32 mouse cellular contexts compared by ENCODE assay signal in the genomic region with DNA sequence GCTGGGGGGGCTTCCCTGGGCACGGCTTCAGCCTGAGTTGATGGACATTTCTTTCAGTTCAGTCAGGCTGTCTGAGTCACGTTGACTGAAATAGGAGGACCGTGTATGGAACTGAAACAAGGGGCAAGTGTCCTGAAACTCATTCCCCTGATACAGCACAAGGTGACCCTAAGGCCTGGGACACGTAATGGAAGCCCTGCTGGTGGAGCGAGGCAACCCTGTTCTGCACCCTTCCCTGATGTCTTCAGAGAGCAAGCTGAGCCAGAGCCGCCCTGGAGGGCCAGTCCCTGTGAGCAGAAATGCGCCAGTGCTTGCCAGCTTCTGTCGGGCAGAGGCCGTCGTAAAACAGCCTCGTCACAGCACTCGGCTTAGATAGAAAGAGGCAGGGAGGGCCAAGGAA. TPM values are rescaled to one million over a fixed set of nuclear protein-coding genes. Genes with fewer than 3 reads are reported as not detected.
DNase-seq lines count a peak whose midpoint lies in the region; ATAC-seq lines count a peak whose summit lies in the region.
"Had no signal": no experiment of that assay in that cellular context is flagged by ENCODE, and none has a peak within 500 bp of the region (broad histone marks: within the 10 kb centered on the region; RNA-seq: fewer than 3 reads in every experiment).

No protein-coding gene starts in this region.

- intact Hi-C loops in heart, postnatal 14 days (cut with DNase I): no loop called here

- no peaks in the 10 kb centered on the region for H3K27me3 ChIP-seq in kidney, embryonic 16.5 days (ENCODE audit: insufficient read depth, low read length)
- H3K27me3 ChIP-seq: forebrain, embryonic 13.5 days; heart, embryonic 13.5 days; intestine, embryonic 15.5 days; liver, embryonic 13.5 days; midbrain, embryonic 13.5 days had no signal

- H3K4me2 ChIP-seq in kidney, embryonic 16.5 days (replicated peaks; ENCODE audit: low read depth, low read length): no peak overlapping the region
- H3K4me2 ChIP-seq: forebrain, embryonic 13.5 days; heart, embryonic 13.5 days; intestine, embryonic 15.5 days; liver, embryonic 13.5 days; midbrain, embryonic 13.5 days; neural tube, embryonic 13.5 days had no signal

- WGBS in kidney, embryonic 16.5 days: 49% methylated on average over 12 of the region's 12 CpGs

- peak; percentile 47 for DNase-seq in gastrocnemius, adult 18-20 months (ENCODE audit: low spot score)
- DNase-seq in gastrocnemius, postnatal 10 days: no peak
- DNase-seq in heart, adult 18-20 months: peak; percentile 37 to 58
- no peak for DNase-seq in heart, adult 8-10 months (ENCODE audit: low spot score)
- peak; percentile 42 for DNase-seq in heart, postnatal 4 days
- DNase-seq in heart, postnatal 14 days: no peak
- peak; percentile 9 for DNase-seq in kidney, postnatal 14 days
- DNase-seq: adrenal gland, adult 8-10 months; cerebellum, adult 11 months; cerebellum, adult 9-10 months; cerebellum, postnatal 36 days; layer of hippocampus, postnatal 36 days; left cerebral cortex, postnatal 4 days; liver, embryonic 13.5 days; lung, adult 2 months; lung, postnatal 10 days; right cerebral cortex, postnatal 4 days; thymus, adult 2 months; thymus, postnatal 36 days had no signal

- no peaks in the 10 kb centered on the region for H3K4me1 ChIP-seq in kidney, embryonic 16.5 days (ENCODE audit: insufficient read depth, low read length)
- H3K4me1 ChIP-seq: forebrain, embryonic 13.5 days; heart, embryonic 13.5 days; intestine, embryonic 15.5 days; liver, embryonic 13.5 days; midbrain, embryonic 13.5 days; neural tube, embryonic 13.5 days had no signal

- no peak for ATAC-seq in kidney, embryonic 16.5 days (ENCODE audit: low FRiP score, low TSS enrichment)
- ATAC-seq: forebrain, embryonic 13.5 days; hindbrain, embryonic 16.5 days; intestine, embryonic 15.5 days; midbrain, embryonic 13.5 days had no signal

- H3K9ac ChIP-seq in kidney, embryonic 16.5 days (replicated peaks; ENCODE audit: low read length): no peak overlapping the region
- H3K9ac ChIP-seq: forebrain, embryonic 13.5 days; heart, embryonic 13.5 days; intestine, embryonic 15.5 days; liver, embryonic 13.5 days; midbrain, embryonic 13.5 days; neural tube, embryonic 13.5 days had no signal

- no peak overlapping the region for H3K4me3 ChIP-seq in kidney, embryonic 16.5 days (ENCODE audit: low read length)
- H3K4me3 ChIP-seq: forebrain, embryonic 13.5 days; heart, embryonic 13.5 days; intestine, embryonic 15.5 days; liver, embryonic 13.5 days; midbrain, embryonic 13.5 days; neural tube, embryonic 13.5 days had no signal

- no peaks in the 10 kb centered on the region for H3K36me3 ChIP-seq in kidney, embryonic 16.5 days (ENCODE audit: insufficient read depth, low read length)
- H3K36me3 ChIP-seq: G1E; intestine, embryonic 15.5 days; liver, embryonic 13.5 days; midbrain, embryonic 13.5 days; neural tube, embryonic 13.5 days had no signal

- H3K27ac ChIP-seq in kidney, embryonic 16.5 days (ENCODE audit: low read length): no peak overlapping the region
- H3K27ac ChIP-seq: forebrain, embryonic 13.5 days; heart, embryonic 13.5 days; intestine, embryonic 15.5 days; liver, embryonic 13.5 days; macrophage; midbrain, embryonic 13.5 days; neural tube, embryonic 13.5 days had no signal

- no peaks in the 10 kb centered on the region for H3K9me3 ChIP-seq in kidney, embryonic 16.5 days (ENCODE audit: low read length)
- H3K9me3 ChIP-seq: forebrain, embryonic 13.5 days; G1E; heart, embryonic 13.5 days; intestine, embryonic 15.5 days; liver, embryonic 13.5 days; midbrain, embryonic 13.5 days; neural tube, embryonic 13.5 days had no signal

RNA-seq across cellular contexts. Expression of gene Habp2, which starts 49.9 kb away (rescaled TPM):
- not detected for total RNA-seq in gastrocnemius, adult 18-20 months (2021)
- total RNA-seq in gastrocnemius, postnatal 10 days (2021): under 1 TPM in 1 of 2 experiments, not detected in 1; 0.11 TPM
- total RNA-seq in heart, adult 18-20 months (2021): not detected
- total RNA-seq in heart, adult 8-10 months (2022): not detected
- not detected for total RNA-seq in heart, postnatal 4 days (2021)
- total RNA-seq in heart, postnatal 14 days (2021): not detected
- polyA plus RNA-seq in kidney, embryonic 16.5 days (2015; fragmentation: Nextera tagmentation; extraction: Ambion mirVana): 46.3 and 50.5 TPM in 2 replicates
- total RNA-seq: adrenal gland, adult 8-10 months; layer of hippocampus, postnatal 36 days; left cerebral cortex, postnatal 4 days; megakaryocyte-erythroid progenitor cell, adult 5-6 weeks had no signal
- polyA plus RNA-seq: embryonic facial prominence, embryonic 11.5 days; G1E; hindbrain, embryonic 11.5 days; hindbrain, embryonic 16.5 days; limb, embryonic 14.5 days; lung, adult 2 months; macrophage had no signal

RNA-seq across cellular contexts. Expression of gene Nrap, which starts 53.0 kb away (rescaled TPM):
- 1,000 to 10,000 TPM; 1,001 to 1,024 TPM for total RNA-seq in gastrocnemius, adult 18-20 months (2021)
- 100 to 1,000 TPM; 478 to 505 TPM for total RNA-seq in gastrocnemius, postnatal 10 days (2021)
- 100 to 1,000 TPM; 379 to 400 TPM for total RNA-seq in heart, adult 18-20 months (2021)
- 100 to 1,000 TPM; 392 to 561 (median 511) TPM for total RNA-seq in heart, adult 8-10 months (2022)
- 100 to 1,000 TPM; 261 to 291 TPM for total RNA-seq in heart, postnatal 4 days (2021)
- total RNA-seq in heart, postnatal 14 days (2021): 100 to 1,000 TPM; 219 to 250 TPM
- 0.36 and 0.37 TPM in 2 replicates for polyA plus RNA-seq in kidney, embryonic 16.5 days (2015; fragmentation: Nextera tagmentation; extraction: Ambion mirVana)
- polyA plus RNA-seq: embryonic facial prominence, embryonic 11.5 days had no signal

Comparison
In these comparisons a context has a peak if more than half of its experiments do, and no peak if none do; other contexts are left out.
1. DNase-seq: peak in gastrocnemius, adult 18-20 months (single experiment), heart, adult 18-20 months (2 of 2), heart, postnatal 4 days (single experiment) and kidney, postnatal 14 days (single experiment); none in gastrocnemius, postnatal 10 days (single experiment), heart, adult 8-10 months (single experiment) and heart, postnatal 14 days (0 of 2).